Mouse (Mus musculus) kidney, postnatal 25 days (tissue): ENCODE measurements around the gene Zic5.
A peak's percentile ranks its signal among the peaks of the same experiment; 100 is the strongest.

ENCODE experiments used
- DNase-seq, 2 experiments: peaks; one replicate each; pipeline ENCODE4 v3.0.0; 2021; ENCODE audit warnings: mixed read lengths in 2 of 2

Gene Zic5

DNA sequence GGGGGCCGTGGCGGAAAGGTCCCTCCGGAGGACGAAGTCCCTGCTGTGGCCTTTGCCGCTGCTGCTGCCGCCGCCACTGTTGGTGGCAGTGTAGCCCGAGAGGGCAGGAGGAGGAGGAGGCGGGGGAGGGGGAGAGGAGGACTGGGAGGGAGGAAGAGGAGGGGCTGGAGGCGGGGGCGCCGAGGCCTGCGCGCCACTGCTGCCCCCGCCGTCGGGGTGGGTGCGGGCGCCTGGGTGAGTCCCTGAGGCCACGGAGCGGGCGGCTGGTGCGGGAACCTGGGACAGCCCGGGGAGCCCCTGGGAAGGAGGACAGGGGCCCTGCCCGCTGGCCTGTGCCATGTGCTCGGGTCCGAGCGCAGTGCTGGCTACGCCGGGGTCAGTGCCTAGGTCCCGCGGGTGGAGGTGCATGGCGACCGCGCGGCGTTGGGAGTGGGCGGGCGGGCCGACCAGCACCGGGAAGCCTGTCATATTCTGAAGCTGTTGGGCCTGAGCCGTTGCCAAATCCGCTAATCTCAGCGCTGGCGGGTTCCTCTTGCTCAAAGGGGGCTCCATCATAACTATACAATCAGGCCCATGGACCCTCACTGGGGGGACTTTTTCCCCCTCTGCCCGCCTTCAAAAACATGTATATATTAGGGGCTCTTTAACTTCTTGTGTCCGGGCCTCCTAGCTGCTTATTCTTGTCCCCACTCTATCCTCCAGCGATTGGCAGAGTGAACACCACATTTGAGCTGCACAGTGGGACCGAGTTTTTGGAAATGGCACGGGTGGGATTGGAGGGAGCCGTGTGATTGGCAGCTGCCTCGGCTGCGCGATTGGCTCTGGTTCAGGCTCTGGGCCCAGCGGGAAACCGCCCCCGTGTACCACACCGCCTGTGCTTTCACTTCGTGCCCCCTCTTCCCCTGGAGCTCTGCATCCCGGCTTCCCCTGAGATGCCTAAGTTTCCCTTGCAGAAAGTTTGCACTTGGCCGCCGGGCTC, at the start of gene Zic5:
Gene Zic5 (minus strand): TSS at position 915 of the 979 bp plus-strand sequence.
- DNase-seq, result peak in 1 of 2 experiments; percentile 47

DNA sequence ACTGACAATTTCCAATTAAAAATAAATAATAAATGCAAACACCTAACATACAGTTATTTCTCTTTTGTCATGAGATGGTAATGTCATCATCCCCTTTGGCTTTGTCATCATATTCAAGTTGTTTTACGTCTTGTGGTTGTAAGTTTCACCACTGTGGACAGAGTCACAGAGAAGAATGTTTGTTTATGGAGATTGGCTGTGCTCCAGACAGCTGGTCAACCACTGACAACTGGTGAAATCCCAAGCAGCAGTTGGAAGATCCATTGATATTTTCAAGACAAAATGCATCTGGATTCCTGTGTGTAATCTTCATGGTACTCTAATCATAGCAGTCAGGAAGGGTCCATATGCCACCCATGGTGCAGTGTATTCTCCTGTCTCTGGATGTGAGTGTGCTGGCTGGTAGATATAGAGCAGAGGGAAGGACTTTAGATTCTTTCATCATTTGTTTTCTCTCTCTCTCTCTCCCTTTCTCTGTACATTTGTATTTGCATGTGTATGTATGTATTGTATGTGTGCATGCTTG, 48.1 kb upstream of the Zic5 start:
- DNase-seq, result no peak

DNA sequence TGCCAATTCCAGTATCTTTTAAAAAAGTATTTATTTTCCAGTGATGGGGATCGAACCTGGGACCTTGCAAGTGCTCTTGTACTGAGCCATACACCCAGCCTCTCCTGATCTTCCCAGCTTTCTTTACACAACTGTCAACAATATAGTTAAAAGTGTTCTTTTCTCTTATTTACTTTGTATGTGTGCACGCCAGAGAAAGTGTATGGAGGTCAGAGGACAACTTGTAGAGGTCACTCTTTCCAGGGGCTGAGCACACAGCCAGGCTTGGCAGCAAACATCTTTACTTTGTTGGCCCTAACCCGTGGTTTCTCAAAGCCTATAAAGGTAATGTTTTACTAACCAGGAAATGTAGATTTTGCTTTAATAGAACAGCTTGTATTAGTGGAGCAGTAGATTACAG, 46.0 kb upstream of the Zic5 start:
- no peak for DNase-seq

DNA sequence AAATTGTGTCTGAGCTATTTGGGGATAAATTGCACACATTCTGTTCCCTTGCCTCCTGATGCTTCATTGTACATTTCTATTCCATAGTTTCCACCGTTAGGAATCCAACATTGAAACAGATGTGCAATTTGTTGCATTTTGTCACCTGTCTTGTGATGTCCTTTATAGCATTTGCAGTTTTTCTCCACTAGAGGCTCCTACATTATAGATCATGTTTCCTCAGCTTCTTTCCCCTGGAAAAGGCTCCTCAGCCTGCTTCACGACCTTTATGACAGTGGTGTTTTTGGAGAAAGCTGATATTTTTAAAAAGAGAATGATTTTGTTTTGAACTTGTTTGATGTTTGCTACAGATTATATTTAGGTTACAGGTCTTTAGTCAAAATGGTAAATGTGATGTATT, 43.6 kb upstream of the Zic5 start:
- no peak for DNase-seq

DNA sequence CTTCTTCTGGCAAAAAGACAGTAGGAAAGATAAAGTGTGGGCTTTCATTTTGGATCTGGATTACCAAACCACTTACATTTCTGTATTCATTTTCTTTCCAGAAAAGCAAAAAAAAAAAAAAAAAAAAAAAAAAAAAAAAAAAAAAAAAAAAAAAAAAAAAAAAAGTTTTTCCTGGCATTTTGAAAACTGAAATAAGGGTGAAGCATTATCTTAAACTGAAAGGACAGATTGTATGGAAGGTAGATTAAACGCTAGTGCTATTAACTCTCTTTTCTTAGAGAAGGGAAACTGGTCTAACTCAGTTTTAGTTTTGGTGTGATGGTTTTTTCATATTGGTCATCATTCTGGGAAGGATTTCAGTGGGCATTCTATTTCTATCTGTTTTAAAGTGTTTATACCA, 26.5 kb upstream of the Zic5 start:
- no peak for DNase-seq

DNA sequence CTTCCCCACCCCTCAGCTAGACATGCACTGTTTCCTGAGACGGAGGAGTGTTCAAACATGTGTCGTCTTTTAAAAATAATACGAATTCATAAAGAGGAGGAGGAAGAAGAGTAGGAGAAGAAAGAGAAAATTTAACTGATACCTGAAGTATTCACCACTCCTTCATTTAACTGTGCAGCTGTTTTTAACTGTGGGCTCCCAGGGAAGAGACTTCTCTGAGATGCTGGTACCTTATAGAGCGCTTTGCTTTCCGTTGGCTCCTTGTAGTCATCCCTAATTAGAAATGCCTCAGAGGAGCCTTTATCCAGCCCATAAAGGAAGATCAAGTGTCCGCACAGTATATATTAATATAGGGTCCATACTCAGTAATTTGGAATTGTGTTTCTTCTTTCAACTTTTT, 26.0 kb upstream of the Zic5 start:
- no peak for DNase-seq

DNA sequence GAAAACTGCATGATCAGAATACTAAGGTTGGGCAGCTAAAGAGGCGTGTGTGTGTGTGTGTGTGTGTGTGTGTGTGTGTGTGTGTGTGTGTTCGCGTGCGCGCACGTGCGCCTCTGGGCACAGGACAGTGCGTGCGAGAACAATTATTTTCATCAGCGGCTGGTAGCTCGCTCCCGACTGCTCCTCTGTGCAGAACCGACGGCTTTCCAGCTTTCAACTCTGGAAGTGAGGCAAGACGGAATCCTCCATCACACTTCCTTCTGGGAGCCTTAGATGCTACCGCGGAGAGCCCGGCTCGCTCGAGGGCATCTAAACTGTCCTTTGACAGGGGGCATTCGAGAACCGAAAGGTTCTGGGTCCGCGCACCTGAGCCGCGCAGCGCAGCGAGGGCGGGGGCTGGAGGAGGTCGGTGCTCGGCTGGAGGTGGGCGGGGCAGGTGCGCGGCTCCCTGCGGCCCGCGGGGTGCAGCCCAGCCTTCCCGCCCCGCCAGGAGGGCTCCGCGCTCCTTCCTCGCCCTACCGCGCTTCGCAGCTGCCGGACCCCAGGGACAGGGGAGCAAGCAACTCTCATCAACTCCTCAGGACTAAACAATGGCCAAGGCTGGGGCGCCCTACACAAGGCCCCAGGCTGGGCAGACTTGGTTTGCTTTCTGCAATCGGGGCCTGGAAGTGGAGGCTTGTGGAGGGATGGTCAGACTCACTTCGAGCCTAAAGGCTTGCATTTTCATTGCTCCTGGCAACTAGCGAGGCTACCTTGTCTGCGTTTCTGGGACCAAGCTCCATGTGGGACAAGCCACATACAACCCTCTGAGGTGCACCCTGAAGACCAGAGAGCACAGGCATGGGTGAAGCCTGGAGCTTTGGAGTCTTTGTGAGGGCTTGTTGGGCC, 25.2 kb upstream of the Zic5 start, which contains the start of gene Gm10837:
Gene Gm10837 (plus strand): TSS at position 146 of the 888 bp plus-strand sequence.
- DNase-seq, result no peak

DNA sequence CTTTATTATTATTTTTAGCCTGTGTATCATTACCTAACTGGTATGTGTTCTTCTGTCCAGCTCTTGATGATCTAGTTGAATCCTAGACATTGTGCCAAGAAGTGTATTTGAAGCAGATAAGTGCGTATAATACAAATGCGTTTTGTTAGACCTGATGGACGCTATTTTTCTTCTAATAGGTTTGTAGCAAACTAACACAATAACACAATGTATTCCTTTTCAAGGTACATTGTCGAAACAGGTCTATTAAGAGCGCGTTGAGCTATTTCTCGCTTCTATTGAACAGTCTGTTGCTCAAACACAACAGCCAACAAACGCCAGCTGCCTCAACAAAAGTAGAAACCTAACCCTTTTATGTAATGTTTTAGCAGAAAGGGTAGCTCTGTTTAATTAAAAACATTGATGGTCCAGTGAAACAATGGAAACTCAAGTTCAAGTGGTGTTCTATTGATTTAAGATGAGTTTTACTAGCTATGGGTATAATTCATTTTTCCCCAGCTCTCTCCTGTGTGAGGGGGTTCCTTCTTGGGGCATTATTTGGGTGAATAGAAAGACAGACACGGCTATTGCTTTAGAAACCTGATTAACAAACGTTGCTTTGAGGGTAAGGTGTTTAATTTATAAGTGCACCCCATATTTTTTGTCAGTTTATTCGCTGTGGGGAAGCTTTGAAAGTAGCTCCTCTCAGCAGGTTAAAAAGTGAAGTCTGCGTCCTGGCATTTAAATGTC, 24.4 kb upstream of the Zic5 start:
- no peak for DNase-seq

DNA sequence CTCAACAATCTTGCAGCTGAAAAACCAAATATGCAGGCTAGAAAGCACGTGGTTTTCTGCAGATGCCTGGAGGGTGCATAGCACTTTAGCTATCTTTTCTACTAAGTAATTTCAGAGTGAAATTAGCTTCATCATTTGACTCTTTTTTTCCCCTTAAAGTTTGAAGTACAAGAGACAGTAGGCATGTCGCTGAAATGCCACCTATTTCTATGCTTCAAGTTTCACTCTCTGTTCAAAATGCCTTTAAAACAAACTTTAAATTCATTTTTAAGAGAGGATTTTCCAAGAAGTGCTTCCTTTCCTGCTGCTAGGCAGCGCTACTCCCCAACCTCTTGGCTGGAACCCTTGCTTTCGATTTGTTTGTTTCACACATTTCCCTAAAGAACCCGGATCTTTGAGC, 23.6 kb upstream of the Zic5 start:
- DNase-seq, result no peak

DNA sequence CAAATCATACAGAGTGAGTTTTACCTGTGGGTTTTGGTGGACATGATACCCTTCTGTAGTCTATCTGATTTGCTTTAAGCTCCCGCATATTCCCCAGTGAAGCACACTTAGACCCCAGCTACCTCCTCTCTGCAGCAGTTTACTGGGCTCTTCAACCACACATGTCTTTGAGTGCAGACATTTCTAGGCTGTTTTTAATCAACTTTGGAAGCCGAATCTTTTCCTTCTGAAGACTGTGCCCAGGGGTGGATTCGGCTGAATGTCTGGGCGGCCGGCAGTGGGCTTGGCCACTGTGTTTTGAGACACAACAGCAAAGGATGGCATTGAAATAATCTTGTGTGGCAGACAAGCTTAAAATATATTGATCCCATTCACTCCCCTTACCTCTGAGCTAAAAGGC, 21.9 kb upstream of the Zic5 start:
- DNase-seq, result no peak

DNA sequence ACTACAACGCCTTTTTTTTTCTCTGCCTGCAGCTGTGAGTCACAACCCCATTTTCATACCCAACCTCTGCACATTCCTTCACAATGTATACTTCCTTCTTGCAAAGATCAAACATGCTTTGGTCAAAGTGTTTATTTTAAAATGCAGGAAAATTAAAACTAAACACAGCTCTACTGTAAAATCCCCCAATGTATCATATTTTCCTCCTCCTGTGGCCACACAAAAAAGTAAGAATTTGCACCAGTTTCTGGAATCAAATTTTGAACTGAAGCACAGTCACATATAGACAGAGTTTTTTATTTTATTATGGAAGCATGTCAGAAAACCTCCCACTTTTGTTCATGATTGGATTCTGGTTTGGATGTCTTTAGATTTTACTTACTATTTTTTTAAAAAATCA, 21.1 kb upstream of the Zic5 start:
- DNase-seq, result no peak

DNA sequence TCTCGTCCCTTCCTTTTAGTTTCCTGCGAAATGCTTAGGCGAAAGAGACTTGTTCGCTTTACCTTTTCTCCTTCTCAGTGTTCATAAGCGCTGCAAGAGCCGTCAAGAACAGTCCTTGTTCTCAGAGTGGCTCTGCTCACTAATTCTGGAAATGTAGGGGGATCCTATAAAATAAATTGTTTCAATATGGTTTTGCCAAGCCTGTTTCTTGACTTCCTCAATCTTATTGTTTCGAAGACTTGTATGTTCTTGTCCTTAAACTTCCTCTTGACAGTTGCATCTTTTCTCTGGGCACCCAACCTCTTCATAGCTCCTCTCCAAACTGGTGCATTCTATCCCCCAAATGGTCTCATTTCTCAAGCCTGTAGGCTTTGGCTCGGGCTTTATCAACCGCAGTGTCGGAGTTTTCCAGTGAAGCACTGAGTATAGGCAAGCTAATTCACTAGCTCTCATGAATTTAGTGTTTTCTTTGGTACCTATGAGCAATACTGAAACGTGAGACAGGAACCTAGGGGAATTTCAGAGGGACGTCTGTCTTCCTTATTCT, 20.2 kb upstream of the Zic5 start:
- no peak for DNase-seq

DNA sequence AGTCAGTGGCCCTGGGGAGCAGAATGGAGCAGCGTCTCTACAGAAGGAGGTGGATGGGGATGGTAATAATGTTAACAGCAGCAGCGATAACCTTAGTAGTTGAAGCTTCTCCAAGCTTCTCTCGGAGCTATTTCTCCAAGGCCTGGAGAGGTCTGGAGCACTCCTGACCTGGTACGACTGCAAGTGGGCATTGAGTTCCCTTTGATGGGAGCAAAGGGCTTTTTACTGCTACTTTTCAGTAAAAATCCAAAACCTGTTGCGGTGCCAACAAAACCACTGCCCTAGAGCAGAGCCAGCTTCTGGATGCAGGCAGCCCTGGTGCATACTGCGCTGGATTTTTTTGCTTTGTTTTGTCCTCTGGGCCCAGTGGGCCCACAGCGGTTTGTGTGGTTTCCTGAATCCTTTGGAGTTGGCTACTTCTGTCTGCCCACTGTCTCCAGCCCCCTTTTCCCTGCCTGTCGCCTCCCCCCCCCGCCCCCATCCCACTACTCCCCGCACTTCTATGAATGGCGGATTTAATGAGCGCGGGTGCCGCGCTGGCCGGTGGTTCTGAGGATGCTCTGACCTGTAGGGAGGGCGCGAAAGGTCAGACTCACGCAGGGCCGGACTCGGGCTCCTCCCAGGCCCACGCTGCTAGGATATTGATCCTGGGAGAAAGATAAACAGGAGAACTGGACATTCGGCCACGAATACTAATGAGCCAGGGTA, 19.5 kb upstream of the Zic5 start:
- DNase-seq, result peak in 1 of 2 experiments; percentile 33

DNA sequence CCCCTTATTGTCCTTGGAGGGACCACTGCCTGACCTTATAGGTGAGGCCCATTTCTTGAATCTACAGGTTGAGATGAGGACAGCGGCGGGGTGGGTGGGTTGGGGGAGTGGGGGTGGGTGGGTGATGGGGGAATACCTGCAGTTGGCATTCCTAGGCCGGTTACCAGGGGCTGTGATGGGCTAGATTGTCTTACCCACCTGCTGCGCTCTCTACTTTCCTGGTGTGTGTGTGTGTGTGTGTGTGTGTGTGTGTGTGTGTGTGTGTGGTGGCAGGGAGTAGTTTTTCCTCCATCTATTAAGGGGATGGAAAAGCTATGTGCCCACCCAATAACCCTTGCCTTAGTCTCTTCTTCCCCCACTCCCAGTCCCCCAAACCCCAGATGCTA, 19.0 kb upstream of the Zic5 start:
- DNase-seq, result no peak

DNA sequence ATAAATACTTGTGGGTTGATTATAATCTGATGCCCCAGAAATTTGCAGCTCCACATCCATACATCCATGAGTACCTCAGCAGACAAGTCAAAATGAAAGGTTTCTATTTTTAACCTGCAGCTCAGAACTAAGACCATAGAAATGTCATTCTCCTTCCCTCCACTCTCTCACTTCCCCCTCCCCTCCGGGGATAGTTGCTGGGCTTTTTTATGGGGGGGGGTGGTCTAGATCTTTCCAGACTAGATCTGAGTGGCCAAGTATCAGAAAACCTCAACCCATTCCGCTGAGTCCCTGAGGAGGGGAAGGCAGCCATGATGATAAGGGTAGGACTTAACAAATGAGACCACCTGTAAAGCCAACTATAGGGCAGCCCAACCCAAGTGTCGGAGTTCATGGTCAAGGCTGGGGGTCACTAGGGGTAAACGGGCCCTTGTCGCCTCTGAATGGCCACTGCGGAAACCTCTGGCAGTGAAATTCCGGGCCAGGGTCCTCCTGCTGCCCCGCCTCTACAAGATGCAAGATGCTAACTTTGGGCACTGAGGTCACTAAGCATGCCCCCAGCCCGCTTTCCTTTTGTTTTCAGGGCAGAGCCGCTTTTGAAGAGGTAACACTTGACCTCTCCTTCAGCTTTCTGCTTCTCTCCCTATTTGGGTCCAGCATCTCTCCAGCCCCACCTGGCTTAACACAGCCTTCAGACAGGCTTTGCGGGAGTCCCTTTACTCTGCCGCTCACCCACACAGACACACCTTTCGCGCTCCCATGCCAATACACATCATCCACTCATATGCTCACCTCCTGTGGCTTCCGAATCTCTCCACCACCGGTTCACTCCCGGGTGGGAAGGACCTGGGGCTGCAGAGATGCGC, 18.3 kb upstream of the Zic5 start:
- no peak for DNase-seq

DNA sequence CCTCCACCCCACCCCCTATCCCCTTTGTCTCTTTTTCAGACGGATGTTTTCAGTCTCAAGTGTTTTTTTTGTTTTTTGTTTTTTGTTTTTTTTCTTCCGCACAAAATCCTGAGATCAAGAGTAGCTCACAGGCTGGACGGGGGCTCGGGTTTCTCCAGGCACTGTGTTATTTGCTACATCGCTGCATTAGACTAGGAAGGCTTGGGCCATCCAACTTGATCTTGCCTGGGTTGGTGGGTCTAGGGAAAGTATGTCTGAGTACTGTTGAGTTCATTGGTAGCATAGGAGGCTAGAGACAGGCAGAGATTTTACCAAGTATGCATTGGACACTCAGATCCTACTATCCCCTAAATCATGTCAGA, 17.5 kb upstream of the Zic5 start:
- DNase-seq, result no peak

DNA sequence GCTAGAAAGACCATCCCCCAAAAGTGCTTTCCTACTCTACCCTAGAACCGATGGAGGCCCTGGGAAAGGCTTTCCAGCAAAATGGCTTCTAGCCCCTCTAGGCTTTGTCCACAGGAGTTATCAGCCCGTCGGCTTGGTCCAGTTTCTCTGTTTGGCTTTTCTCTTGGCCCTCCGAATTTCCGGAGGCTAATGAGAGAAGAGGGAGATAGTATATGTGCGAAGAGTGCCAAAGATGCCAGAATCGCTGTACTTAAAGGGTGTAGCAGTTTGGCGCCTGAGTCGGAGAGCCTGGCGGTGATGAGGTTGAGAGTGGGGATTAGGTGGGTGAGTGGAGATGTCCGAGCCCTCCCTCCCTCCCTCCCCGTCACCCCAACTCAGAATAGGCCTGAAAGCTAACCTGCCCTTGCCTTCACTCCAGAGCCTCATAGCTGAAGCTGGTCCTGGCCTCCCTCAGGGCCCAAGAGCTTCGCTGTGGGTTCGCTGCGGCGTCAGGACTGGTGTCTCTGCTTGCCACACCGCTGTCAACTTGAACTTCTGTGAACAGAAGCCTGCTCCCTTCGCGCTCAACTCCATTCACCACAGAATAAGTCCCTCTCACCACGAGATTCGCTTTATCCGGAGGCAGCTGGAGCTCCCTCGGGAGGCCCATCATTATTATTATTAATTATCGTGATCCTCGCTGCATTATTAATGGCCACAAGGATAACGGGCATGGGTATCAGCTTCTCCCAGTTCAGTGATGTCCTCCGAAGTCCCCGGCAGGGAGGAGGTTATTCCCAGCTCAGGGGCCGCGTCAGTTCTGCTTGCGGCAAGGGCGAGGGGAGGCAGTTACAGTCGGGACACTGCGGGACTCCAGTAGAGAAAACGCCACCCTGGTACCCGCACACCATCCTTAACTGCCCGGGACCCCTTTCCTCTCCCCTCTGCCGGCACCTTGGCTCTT, 16.9 kb upstream of the Zic5 start:
- no peak for DNase-seq

DNA sequence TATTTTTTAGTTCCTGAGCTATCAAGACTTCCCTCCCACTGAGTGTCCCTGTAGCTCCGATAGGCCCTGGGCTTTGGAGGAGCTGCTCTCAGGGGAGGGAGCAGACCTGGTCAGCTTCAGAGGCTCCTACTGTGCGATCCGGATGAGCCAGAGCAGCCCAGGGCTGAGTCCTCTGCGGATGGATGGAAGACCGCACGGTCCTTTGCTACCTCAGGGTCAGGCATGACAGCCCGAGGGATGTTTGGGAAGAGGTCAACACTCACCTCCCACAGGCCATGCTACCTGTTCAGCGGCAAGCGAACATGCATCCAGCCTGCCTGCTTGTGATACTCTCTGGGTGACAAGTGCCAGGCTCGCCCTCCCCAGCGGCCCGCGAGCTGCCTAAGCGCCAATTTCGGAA, 15.7 kb upstream of the Zic5 start:
- peak in 1 of 2 experiments; percentile 31 for DNase-seq

DNA sequence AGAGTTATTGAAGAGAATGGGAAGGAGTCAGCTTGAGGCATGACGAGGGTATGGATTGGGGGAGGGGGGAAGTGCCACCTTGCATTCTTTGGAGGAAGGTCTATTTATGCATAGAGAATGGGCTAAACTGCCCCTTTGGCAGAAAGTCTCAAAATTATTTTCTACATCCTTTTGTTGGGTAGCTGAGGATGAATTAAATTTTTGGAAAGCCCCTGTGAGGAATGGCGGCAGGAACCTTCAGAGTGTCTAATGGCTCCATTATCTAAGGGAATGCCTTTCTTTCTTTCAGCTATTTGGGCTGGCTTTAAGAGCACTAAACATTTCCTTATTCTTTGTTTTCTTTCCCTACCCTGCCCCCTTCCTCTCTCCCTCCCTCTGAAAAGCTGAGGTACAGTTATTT, 14.9 kb upstream of the Zic5 start:
- no peak for DNase-seq
